Mouse (Mus musculus): Measurements from ENCODE around the gene St7. TPM values are rescaled to one million over a fixed set of nuclear protein-coding genes. Genes with fewer than 3 reads are reported as not detected.

The St7 gene
- polyA plus RNA-seq, 2 experiments: 7.9 to 8.9 TPM

DNA sequence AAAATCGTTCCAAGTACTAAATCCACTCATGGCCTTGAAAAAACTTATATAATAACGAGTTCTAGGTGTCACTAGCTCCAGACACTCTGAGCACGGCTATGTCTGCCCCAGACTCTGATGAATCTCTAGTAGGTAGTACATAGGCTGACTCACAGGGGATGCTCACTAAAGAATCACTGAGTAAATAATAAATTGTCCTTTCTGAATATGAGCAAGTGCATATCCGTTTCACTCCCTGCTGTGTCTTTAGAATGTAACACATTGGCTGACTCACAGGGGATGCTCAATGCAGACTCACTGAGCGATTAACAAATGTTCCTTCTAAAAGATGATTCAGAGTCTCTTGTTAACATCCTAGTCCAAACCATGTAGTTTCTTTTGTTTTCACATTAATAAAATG is 285.6 kb downstream of the St7 start:
- no peak for TF ChIP-seq CTCF (IDR thresholded peaks at IDR 0.05; ENCODE audit: low read depth)
- no peak for TF ChIP-seq EP300 (IDR thresholded peaks at IDR 0.05; ENCODE audit: low read depth)
- no peak for ATAC-seq (ENCODE audit: insufficient read depth)
- Histone ChIP-seq H3K9ac (replicated peaks) (no peak overlapping the region), H3K4me2 (ENCODE audit: low read depth) (no peak overlapping the region), H3K4me1 (replicated peaks; ENCODE audit: control insufficient read depth in 2 of 2, insufficient read depth in 2 of 2, low read length in 1 of 2) (no peaks in the 10 kb centered on the region), H3K36me3 (replicated peaks; ENCODE audit: control insufficient read depth, insufficient read depth, low read depth) (no peaks in the 10 kb centered on the region), H3K4me3 (ENCODE audit: insufficient read depth in 1 of 2, low read depth in 2 of 2, low read length in 2 of 2) (no peak overlapping the region), H3K27ac (no peak overlapping the region), H3K27me3 (ENCODE audit: control insufficient read depth, insufficient read depth, low read length) (no peaks in the 10 kb centered on the region), H3K9me3 (ENCODE audit: control insufficient read depth, low read length) (no peaks in the 10 kb centered on the region)
- WGBS (ENCODE audit: insufficient replicate concordance): 51% methylated on average over 5 of the region's 5 CpGs
- DNase-seq (ENCODE audit: low read depth in 3 of 3, low spot score in 3 of 3): no peak

GRCm38 (mm10) chr6:17978881-17979280 is 286.1 kb downstream of the St7 start:
- Histone ChIP-seq H3K9me3 (ENCODE audit: control insufficient read depth, low read length) (no peaks in the 10 kb centered on the region), H3K4me1 (replicated peaks; ENCODE audit: control insufficient read depth in 2 of 2, insufficient read depth in 2 of 2, low read length in 1 of 2) (no peaks in the 10 kb centered on the region), H3K9ac (replicated peaks) (no peak overlapping the region), H3K27ac (no peak overlapping the region), H3K36me3 (replicated peaks; ENCODE audit: control insufficient read depth, insufficient read depth, low read depth) (no peaks in the 10 kb centered on the region), H3K4me3 (ENCODE audit: insufficient read depth in 1 of 2, low read depth in 2 of 2, low read length in 2 of 2) (no peak overlapping the region), H3K27me3 (ENCODE audit: control insufficient read depth, insufficient read depth, low read length) (no peaks in the 10 kb centered on the region), H3K4me2 (ENCODE audit: low read depth) (no peak overlapping the region)
- no peak for ATAC-seq (ENCODE audit: insufficient read depth)
- DNase-seq (ENCODE audit: low read depth in 3 of 3, low spot score in 3 of 3): no peak
- WGBS (ENCODE audit: insufficient replicate concordance): 56% methylated on average over 3 of the region's 3 CpGs
- TF ChIP-seq CTCF (IDR thresholded peaks at IDR 0.05; ENCODE audit: low read depth): no peak
- no peak for TF ChIP-seq EP300 (IDR thresholded peaks at IDR 0.05; ENCODE audit: low read depth)

DNA sequence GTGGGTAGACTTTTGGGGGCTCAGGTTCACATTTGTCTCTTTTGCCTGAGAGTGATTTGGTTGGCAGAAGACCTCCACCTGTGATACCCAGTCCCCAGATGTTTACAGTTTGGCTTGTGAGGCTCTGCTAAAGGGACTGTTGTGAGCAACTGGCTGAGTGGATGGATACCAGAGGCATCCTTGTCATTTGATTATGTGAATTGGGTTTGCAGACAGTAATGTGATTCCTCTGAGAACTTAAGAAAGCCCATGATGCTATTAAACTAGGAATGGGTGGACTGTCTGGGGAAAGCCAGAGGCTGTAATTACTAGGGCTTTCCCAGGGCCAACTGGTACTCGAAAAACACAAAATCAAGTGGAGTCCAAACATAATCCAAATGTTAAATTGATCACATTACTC is 286.6 kb downstream of the St7 start:
- Histone ChIP-seq H3K27ac (no peak overlapping the region), H3K9ac (replicated peaks) (no peak overlapping the region), H3K9me3 (ENCODE audit: control insufficient read depth, low read length) (no peaks in the 10 kb centered on the region), H3K4me1 (replicated peaks; ENCODE audit: control insufficient read depth in 2 of 2, insufficient read depth in 2 of 2, low read length in 1 of 2) (no peaks in the 10 kb centered on the region), H3K27me3 (ENCODE audit: control insufficient read depth, insufficient read depth, low read length) (no peaks in the 10 kb centered on the region), H3K36me3 (replicated peaks; ENCODE audit: control insufficient read depth, insufficient read depth, low read depth) (no peaks in the 10 kb centered on the region), H3K4me3 (ENCODE audit: insufficient read depth in 1 of 2, low read depth in 2 of 2, low read length in 2 of 2) (no peak overlapping the region), H3K4me2 (ENCODE audit: low read depth) (no peak overlapping the region)
- DNase-seq (ENCODE audit: low read depth in 3 of 3, low spot score in 3 of 3) (no peak), ATAC-seq (ENCODE audit: insufficient read depth) (no peak)
- TF ChIP-seq EP300 (IDR thresholded peaks at IDR 0.05; ENCODE audit: low read depth) (no peak), CTCF (IDR thresholded peaks at IDR 0.05; ENCODE audit: low read depth) (no peak)
- WGBS (ENCODE audit: insufficient replicate concordance): 19% methylated on average over 1 of the region's 1 CpGs

DNA sequence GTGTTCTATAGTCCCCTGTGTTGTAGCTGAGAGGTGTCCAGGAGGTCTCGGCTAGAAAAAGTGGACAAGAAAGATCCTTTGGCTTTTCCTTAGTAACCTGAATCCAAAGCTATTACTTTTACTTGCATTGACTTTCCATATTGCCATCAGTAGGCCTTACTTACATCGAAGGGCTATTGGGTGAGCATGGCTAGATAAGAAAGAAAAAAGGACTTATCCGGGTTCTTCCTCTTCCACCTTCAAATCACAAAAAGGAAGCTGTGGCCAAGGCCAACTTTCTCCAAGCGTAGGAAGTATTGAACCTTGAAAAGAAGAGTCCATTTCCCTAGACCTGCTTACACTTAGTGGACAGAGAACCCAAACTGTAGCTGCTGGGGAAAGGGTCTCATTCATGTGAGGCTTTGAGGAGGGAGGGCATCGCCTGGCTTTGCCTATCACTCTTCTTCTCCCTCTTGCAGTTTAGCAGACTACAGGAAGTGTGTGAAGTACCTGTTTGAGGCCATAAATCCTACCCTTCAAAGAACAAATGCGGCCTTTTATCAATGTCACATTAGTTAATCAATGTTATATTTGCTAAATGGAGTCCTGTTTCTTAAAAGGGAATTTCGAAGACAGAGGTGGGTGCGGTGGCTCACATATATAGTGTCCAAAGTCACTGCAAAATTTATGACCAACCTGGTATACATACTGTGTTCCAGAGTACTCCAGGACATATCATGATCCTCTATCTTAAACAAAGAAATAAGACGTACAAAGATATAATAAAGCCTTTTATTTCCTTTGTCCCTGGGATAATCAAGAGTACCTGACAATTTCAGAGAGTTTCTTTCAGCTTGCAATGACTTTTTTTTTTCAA is 297.7 kb downstream of the St7 start:
- no peak overlapping the region for H3K4me3 ChIP-seq (ENCODE audit: insufficient read depth in 1 of 2, low read depth in 2 of 2, low read length in 2 of 2)
- no peak overlapping the region for H3K9ac ChIP-seq (replicated peaks)
- WGBS (ENCODE audit: insufficient replicate concordance): 58% methylated on average over 9 of the region's 9 CpGs
- no peak overlapping the region for H3K27ac ChIP-seq
- no peaks in the 10 kb centered on the region for H3K27me3 ChIP-seq (ENCODE audit: control insufficient read depth, insufficient read depth, low read length)
- no peak for ATAC-seq (ENCODE audit: insufficient read depth)
- no peak for DNase-seq (ENCODE audit: low read depth in 3 of 3, low spot score in 3 of 3)
- no peaks in the 10 kb centered on the region for H3K9me3 ChIP-seq (ENCODE audit: control insufficient read depth, low read length)
- no peak overlapping the region for H3K4me2 ChIP-seq (ENCODE audit: low read depth)
- no peak for TF ChIP-seq CTCF (IDR thresholded peaks at IDR 0.05; ENCODE audit: low read depth)
- TF ChIP-seq EP300 (IDR thresholded peaks at IDR 0.05; ENCODE audit: low read depth): no peak
- H3K36me3 ChIP-seq (replicated peaks; ENCODE audit: control insufficient read depth, insufficient read depth, low read depth): no peaks in the 10 kb centered on the region
- H3K4me1 ChIP-seq (replicated peaks; ENCODE audit: control insufficient read depth in 2 of 2, insufficient read depth in 2 of 2, low read length in 1 of 2): no peaks in the 10 kb centered on the region

DNA sequence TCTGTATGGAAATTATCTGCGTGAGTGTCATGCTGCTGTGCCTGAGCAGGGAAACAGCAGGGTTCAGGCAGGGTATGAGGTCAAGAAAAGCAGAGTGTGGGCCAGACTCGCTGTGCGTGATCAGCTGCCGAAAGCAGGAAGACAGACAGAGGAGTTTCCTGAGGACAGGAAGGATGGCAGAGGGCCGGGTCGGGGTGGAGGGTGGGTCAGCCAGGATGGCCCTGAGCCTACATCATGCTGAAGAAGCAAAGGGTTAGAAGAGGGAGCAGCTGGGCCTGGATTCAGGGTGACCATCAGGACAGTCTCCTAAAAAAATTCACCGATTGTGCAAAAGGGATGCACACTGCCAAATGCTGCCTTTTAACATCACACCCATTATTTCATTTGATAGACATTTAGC is 298.9 kb downstream of the St7 start:
- Histone ChIP-seq H3K4me1 (replicated peaks; ENCODE audit: control insufficient read depth in 2 of 2, insufficient read depth in 2 of 2, low read length in 1 of 2) (no peaks in the 10 kb centered on the region), H3K27me3 (ENCODE audit: control insufficient read depth, insufficient read depth, low read length) (no peaks in the 10 kb centered on the region), H3K4me3 (ENCODE audit: insufficient read depth in 1 of 2, low read depth in 2 of 2, low read length in 2 of 2) (no peak overlapping the region), H3K36me3 (replicated peaks; ENCODE audit: control insufficient read depth, insufficient read depth, low read depth) (no peaks in the 10 kb centered on the region), H3K9me3 (ENCODE audit: control insufficient read depth, low read length) (no peaks in the 10 kb centered on the region), H3K27ac (no peak overlapping the region), H3K4me2 (ENCODE audit: low read depth) (no peak overlapping the region), H3K9ac (replicated peaks) (no peak overlapping the region)
- DNase-seq (ENCODE audit: low read depth in 3 of 3, low spot score in 3 of 3): no peak
- TF ChIP-seq CTCF (IDR thresholded peaks at IDR 0.05; ENCODE audit: low read depth): no peak
- TF ChIP-seq EP300 (IDR thresholded peaks at IDR 0.05; ENCODE audit: low read depth): no peak
- ATAC-seq (ENCODE audit: insufficient read depth): no peak
- 33% methylated on average over 7 of the region's 7 CpGs for WGBS (ENCODE audit: insufficient replicate concordance)

Other genes starting within 250 kb of the St7 start
- gene Met, start 229.1 kb upstream of the St7 start, polyA plus RNA-seq (2012; rRNA removed): 2.5 and 3.1 TPM in 2 replicates
- 5.5 and 6.5 TPM in 2 replicates for gene Met, start 229.1 kb upstream of the St7 start, polyA plus RNA-seq (2014; fragmentation: Nextera tagmentation; extraction: Ambion mirVana)
- gene Capza2, start 56.7 kb upstream of the St7 start, polyA plus RNA-seq (2012; rRNA removed): 20.1 and 32.1 TPM in 2 replicates
- 90.8 and 91.6 TPM in 2 replicates for gene Capza2, start 56.7 kb upstream of the St7 start, polyA plus RNA-seq (2014; fragmentation: Nextera tagmentation; extraction: Ambion mirVana)